Mouse (Mus musculus): ENCODE results near the gene Disc1.

DNA sequence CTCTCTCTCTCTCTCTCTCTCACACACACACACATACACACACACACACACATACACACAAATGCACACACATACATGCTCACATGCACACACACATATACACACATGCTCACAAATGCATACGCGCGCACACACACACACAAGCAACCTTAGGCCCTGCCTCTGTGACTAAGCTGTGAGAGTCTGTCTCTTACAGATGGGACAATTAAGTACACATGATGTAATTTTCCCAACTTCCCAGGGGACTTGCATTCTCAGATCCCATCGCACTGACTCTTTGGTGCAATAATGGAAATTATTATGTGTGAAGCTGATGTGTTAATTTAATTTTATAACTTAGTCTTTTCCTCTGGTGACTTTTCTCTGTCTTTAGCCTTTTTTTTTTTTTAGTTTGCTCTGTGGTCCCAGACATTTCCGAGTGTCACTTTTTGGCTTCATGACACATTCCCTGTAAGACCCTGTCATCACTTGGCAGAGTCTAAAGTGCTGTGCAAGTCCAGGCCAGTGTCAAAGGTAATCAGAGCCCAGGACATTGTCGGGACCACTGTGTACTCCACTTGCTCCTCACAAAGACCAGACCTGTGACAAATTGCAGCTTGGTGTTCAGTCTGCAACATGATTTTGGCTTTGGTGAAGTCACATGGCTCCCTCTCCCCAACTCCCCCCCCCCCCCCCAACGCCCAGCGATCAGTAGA is 205.0 kb downstream of the Disc1 start:
- TF ChIP-seq CTCF (IDR thresholded peaks at IDR 0.05; ENCODE audit: insufficient read depth, low read length) (no peak), POLR2A (IDR thresholded peaks at IDR 0.05; ENCODE audit: borderline replicate concordance, extremely low read depth, low read depth, low read length) (no peak)

Data from lung, adult 2 months (tissue).